Mouse (Mus musculus): ENCODE measurements around the gene Mthfr.

DNA sequence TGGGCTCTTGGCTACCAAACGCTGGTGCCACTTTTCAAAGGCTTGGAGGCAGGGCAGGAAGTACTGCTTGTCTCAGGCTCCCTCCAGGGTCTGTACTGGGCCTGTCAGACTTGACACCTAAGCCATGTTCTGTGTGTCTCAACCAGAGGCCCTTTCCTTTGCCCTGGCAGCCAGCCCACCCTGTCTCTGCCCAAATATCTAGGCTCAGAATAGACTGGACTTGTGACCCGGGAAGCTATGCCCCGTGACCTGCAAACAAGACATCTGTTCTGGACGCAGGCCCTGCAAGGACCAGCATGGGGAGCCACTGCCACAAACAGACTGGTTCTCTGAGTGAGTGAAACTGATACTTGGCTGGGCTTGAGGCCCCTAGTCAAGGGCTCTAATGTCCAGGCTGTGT lies 17.9 kb downstream of the Mthfr start:
- TF ChIP-seq POLR2A (IDR thresholded peaks at IDR 0.05; ENCODE audit: extremely low read depth, insufficient read depth, low read length): no peak
- no peak for TF ChIP-seq CTCF (IDR thresholded peaks at IDR 0.05; ENCODE audit: extremely low read depth, insufficient read depth, low read length)

Data from cortical plate, adult 2 months (tissue).